Mouse (Mus musculus) colon, adult 2 months (tissue): Measurements from ENCODE around the gene Supt7l. TPM values are rescaled to one million over a fixed set of nuclear protein-coding genes. Genes with fewer than 3 reads are reported as not detected.

Experiments used
- polyA plus RNA-seq: library from polyadenylated mRNA; depleted of rRNA; stranded (reverse); fragments of >200 nt; gene quantifications from 2 replicates; pipeline ENCODE4 v1.2.3, GENCODE M21; 2012; rRNA removed

The Supt7l gene
- polyA plus RNA-seq = 9.1 and 11.3 TPM in 2 replicates

GRCm38 (mm10) chr5:31527707-31528106, at the start of gene Supt7l:
Gene Supt7l, minus strand, starts transcription at chr5:31527807.

GRCm38 (mm10) chr5:31526354-31527116, 1.1 kb downstream of the Supt7l start, which contains the start of gene Slc4a1ap:
Gene Slc4a1ap, plus strand, starts transcription at chr5:31526995.

GRCm38 (mm10) chr5:31494513-31495297, 32.9 kb downstream of the Supt7l start, which contains the start of gene Gpn1:
Gene Gpn1, plus strand, starts transcription at chr5:31494741.

GRCm38 (mm10) chr5:31485440-31485839, 42.2 kb downstream of the Supt7l start, which contains the start of gene 4930548H24Rik:
Gene 4930548H24Rik, plus strand, starts transcription at chr5:31485740.

Other genes with a start within 250 kb of the Supt7l start
- 24.2 and 26.7 TPM in 2 replicates for gene Ift172, start 236.7 kb downstream of the Supt7l start, polyA plus RNA-seq
- 6.8 and 8.5 TPM in 2 replicates for gene Fndc4, start 231.7 kb downstream of the Supt7l start, polyA plus RNA-seq
- gene Gckr, start 230.4 kb downstream of the Supt7l start, polyA plus RNA-seq = not detected in 2 replicates
- 5.9 and 6.5 TPM in 2 replicates for gene Zfp512, start 75.4 kb downstream of the Supt7l start, polyA plus RNA-seq
- gene 4930548H24Rik, start 42.1 kb downstream of the Supt7l start, polyA plus RNA-seq = not detected in 2 replicates
- gene Gpn1, start 33.1 kb downstream of the Supt7l start, polyA plus RNA-seq = 11.7 and 12.8 TPM in 2 replicates
- gene Slc4a1ap, start 812 bp downstream of the Supt7l start, polyA plus RNA-seq = 10.6 and 11.7 TPM in 2 replicates
- gene Mrpl33, start 69.1 kb upstream of the Supt7l start, polyA plus RNA-seq = 9.5 and 14.5 TPM in 2 replicates
- 7.1 and 7.2 TPM in 2 replicates for gene Rbks, start 169.8 kb upstream of the Supt7l start, polyA plus RNA-seq
- 16.7 and 21.3 TPM in 2 replicates for gene Babam2, start 169.9 kb upstream of the Supt7l start, polyA plus RNA-seq